Mouse (Mus musculus) lung, postnatal 0 days (tissue): ENCODE measurements around the gene Ptpra.
"Not testable (repeated sequence)": the region's sequence is repeated elsewhere in the genome, so short reads cannot be mapped to it uniquely, and the experiment has no call there.

Source experiments
- CTCF ChIP-seq: IDR thresholded peaks from 2 replicates; pipeline ENCODE4 v1.5.1; 2016; ENCODE audit warnings: antibody characterized with exemption, mild to moderate bottlenecking
- EP300 ChIP-seq: IDR thresholded peaks from 2 replicates; pipeline ENCODE4 v1.6.1; 2016; ENCODE audit warnings: antibody characterized with exemption, mild to moderate bottlenecking, control low read depth

DNA sequence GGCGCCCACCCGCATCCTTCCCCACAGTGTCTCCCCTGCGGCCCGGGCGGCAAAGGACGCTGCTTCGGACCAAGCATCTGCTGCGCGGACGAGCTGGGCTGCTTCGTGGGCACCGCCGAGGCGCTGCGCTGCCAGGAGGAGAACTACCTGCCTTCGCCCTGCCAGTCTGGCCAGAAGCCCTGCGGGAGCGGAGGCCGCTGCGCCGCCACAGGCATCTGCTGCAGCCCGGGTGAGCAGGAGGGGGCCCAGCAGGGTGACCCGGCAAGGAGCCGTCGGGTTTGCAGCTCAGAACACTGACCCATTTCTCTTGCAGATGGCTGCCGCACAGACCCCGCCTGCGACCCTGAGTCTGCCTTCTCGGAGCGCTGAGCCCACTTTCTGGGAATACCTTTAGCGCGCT is 126.5 kb downstream of the Ptpra start:
- TF ChIP-seq CTCF, EP300: not testable (repeated sequence)
